Mouse (Mus musculus) adrenal gland, postnatal 10 days (tissue): ENCODE measurements at regions not wholly inside any gene's neighbourhood (a gene's known extent, or its start where the extent isn't known, plus 50 kb on each side); places are given as distances from the start of the nearest gene placed in this dataset.

ENCODE experiments used
- DNase-seq: peaks from one replicate; pipeline ENCODE4 v3.0.0; 2021; ENCODE audit warnings: mixed read lengths

- DNase-seq = no peak
Measured at GRCm38 (mm10) chr4:12418086-12418485, 246.3 kb upstream of the Fam92a start.

- DNase-seq = no peak
Measured at GRCm38 (mm10) chr4:12395344-12395743, 223.5 kb upstream of the Fam92a start.

GRCm38 (mm10) chr4:12376797-12377570, 205.2 kb upstream of the Fam92a start:
- DNase-seq = no peak

- no peak for DNase-seq
Measured at GRCm38 (mm10) chr4:12369551-12369950, 197.7 kb upstream of the Fam92a start.

- no peak for DNase-seq
Measured at GRCm38 (mm10) chr4:12356992-12357634, 185.3 kb upstream of the Fam92a start.

- DNase-seq = no peak
Measured at GRCm38 (mm10) chr4:12353337-12353856, 181.6 kb upstream of the Fam92a start.

- no peak for DNase-seq
Measured at GRCm38 (mm10) chr4:12339236-12339635, 167.4 kb upstream of the Fam92a start.

- DNase-seq = no peak
Measured at GRCm38 (mm10) chr4:12334832-12335587, 163.2 kb upstream of the Fam92a start.

GRCm38 (mm10) chr4:12334429-12334828, 162.6 kb upstream of the Fam92a start:
- DNase-seq = no peak

- DNase-seq = no peak
Measured at GRCm38 (mm10) chr4:12316024-12316423, 144.2 kb upstream of the Fam92a start.

- DNase-seq = no peak
Measured at GRCm38 (mm10) chr4:12308332-12308731, 136.5 kb upstream of the Fam92a start.

GRCm38 (mm10) chr4:12306618-12307565, 135.1 kb upstream of the Fam92a start:
- no peak for DNase-seq

GRCm38 (mm10) chr4:12287079-12287686, 115.4 kb upstream of the Fam92a start:
- no peak for DNase-seq

- no peak for DNase-seq
Measured at GRCm38 (mm10) chr4:12286391-12286790, 114.6 kb upstream of the Fam92a start.

- no peak for DNase-seq
Measured at GRCm38 (mm10) chr4:12285983-12286382, 114.2 kb upstream of the Fam92a start.

- DNase-seq = no peak
Measured at GRCm38 (mm10) chr4:12277949-12278348, 106.1 kb upstream of the Fam92a start.

GRCm38 (mm10) chr4:12273369-12273768, 101.6 kb upstream of the Fam92a start:
- DNase-seq = no peak

GRCm38 (mm10) chr4:12272914-12273313, 101.1 kb upstream of the Fam92a start:
- no peak for DNase-seq

- DNase-seq = no peak
Measured at GRCm38 (mm10) chr4:12272378-12272777, 100.6 kb upstream of the Fam92a start.

GRCm38 (mm10) chr4:12263746-12264145, 91.9 kb upstream of the Fam92a start:
- DNase-seq = no peak

- no peak for DNase-seq
Measured at GRCm38 (mm10) chr4:12263197-12263596, 91.4 kb upstream of the Fam92a start.
